Mouse (Mus musculus): ENCODE measurements at regions not wholly inside any gene's neighbourhood (a gene's known extent, or its start where the extent isn't known, plus 50 kb on each side); places are given as distances from the start of the nearest gene placed in this dataset.

GRCm38 (mm10) chr12:118784643-118785042 lies 61.5 kb upstream of the Sp8 start:
- DNase-seq (ENCODE audit: low spot score) = no peak

- DNase-seq (ENCODE audit: low spot score) = no peak
Observed at GRCm38 (mm10) chr12:118781978-118782377, 64.2 kb upstream of the Sp8 start.

GRCm38 (mm10) chr12:118775463-118776064 lies 70.6 kb upstream of the Sp8 start:
- no peak for DNase-seq (ENCODE audit: low spot score)

- DNase-seq (ENCODE audit: low spot score) = no peak
Observed at GRCm38 (mm10) chr12:118772790-118773189, 73.3 kb upstream of the Sp8 start.

- DNase-seq (ENCODE audit: low spot score) = no peak
Observed at GRCm38 (mm10) chr12:118766472-118766871, 79.7 kb upstream of the Sp8 start.

GRCm38 (mm10) chr12:118754076-118754475 lies 92.1 kb upstream of the Sp8 start:
- no peak for DNase-seq (ENCODE audit: low spot score)

DNA sequence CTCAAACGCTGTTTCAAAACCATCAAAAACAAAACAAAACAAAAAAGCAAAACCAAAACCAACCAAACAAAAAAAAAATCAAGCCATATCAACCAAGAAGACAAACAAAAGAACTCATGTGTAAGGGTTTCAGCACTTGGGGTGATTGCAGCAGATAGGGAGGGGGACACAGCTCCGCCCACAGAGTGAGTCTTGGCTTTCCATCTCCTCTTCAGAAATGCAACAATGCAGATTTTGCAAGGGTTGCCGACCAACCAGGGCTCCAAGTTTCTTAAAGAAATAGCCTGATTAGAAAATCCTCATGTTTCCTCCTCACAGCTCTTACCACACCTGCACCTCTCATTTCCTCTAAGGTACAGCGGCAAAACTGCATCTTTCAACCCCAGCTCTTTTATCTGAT lies 107.0 kb upstream of the Sp8 start:
- no peak for DNase-seq (ENCODE audit: low spot score)

DNA sequence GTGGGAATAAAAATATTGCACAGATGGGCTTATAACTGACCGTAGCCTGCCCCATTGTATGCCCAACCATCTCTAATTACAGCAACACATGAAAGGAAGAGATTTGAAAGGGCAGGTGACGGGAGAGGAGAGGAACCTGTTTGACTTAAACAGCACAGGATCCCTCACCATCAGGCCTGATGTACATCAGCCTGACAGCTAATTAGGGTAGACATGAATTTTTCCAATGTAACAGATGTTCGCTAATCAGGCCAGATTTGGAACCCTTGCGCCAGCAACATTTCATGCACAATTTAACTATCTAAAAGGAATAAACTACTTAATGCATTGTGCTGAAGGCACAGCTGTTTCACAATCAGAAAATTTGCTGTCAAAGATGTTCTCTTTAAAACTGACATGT lies 120.2 kb upstream of the Sp8 start:
- DNase-seq (ENCODE audit: low spot score) = no peak

GRCm38 (mm10) chr12:118719878-118720573 lies 126.1 kb upstream of the Sp8 start:
- DNase-seq (ENCODE audit: low spot score) = no peak

DNA sequence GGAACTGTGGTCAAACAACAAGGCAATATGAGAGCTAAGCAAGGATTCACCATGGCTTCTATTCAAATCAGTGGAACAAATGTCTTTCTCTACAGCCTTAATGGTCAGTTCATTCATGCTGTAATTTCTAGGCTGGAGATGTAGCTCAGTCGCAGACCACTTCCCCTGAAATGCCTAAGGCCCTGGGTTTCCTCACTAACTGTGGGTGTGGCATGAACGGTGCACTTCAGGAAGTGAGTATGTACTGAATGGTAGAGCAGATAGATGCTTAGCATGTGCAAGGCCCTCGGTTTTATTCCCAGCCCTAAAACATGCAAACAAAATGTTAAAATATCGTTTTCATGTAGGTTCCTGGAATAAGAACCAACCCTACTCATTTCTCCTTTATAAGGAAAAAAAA lies 129.3 kb upstream of the Sp8 start:
- DNase-seq (ENCODE audit: low spot score) = no peak

GRCm38 (mm10) chr12:118706626-118707025 lies 139.5 kb upstream of the Sp8 start:
- DNase-seq (ENCODE audit: low spot score) = no peak

GRCm38 (mm10) chr12:118704826-118705225 lies 141.3 kb upstream of the Sp8 start:
- DNase-seq (ENCODE audit: low spot score) = no peak

DNA sequence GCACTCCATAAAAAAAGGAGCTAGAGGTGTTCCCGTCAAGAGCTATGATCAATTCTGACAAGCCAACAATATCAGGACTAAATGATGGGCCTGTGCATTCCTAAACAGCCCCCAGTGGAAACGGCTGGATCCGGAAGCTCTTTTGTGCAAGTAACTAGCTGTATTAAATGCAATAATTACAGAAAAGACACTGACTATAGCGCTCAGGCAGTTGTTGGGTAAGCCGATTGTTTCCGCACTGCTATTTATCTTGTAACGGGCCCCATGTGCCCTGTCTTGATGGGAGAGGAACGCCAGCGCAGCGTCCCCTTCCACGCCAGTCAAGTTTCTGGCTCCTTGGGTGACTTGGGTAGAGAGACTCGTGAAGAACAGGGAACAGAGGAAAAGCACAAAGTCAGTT lies 142.4 kb upstream of the Sp8 start:
- DNase-seq (ENCODE audit: low spot score) = no peak

DNA sequence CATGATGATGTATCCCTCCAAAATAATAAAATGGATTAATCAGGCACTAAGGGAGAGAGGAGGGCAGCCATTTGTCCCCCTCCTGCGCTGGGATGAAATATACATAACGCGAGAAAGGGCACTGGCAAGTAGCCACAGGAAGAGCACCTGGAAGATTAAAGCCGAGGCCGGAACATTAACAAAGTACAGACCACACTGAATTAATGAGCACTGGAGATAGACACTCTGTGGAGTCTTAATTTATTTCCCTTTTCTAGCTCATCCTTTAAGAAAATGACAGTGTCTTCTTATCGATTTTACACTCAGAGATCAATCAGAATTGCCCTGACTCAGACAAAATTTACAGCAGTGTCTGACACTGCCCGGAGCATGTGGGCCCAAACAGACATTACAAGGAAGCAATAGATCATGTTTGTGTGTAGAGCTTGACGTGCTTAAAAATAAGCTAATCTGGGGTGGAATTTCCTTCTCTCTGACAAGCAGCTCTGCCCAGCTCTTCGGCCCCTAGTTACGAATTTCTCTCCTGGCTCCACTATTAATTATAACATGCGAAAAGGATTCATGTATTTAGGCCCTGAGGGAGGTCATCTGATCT lies 143.0 kb upstream of the Sp8 start:
- DNase-seq (ENCODE audit: low spot score) = no peak

GRCm38 (mm10) chr12:118701838-118702237 lies 144.3 kb upstream of the Sp8 start:
- no peak for DNase-seq (ENCODE audit: low spot score)

DNA sequence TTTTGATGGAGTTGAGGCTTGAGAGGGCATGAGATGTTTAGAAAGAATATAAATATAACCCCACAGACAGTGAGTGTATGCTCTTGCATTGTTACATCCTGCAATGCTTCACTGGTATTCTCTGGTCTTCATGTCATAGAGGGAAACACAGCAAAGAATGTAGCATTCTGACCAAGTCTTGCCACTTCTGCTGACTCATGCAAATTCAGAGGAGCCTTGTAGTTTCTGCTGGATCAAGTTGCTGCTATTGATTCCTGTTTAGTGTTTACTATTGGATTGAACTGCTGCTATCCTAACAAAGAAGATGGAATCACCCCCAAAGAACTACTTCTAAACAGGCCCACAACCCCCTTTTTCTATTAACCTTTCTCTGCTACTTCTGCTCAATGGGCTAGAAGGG lies 148.0 kb upstream of the Sp8 start:
- DNase-seq (ENCODE audit: low spot score) = no peak

DNA sequence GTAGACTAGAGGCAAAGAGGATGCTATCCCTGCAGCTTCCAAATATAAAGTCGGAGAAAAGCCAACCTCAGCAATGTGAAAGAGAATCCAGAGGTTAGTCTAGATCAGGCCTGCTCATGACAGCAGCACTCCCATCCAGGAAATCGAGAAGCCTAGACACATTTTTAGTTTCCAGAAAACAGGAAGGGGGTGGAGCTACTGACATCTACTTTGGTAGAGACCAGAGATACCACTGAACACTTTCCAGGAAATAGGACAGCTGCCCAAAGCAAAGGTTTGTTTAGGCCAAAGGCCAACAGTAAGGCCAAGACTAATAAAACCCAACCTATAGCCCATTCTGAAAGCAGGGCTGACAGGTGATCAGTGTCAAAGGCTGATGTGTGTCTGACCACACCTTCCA lies 151.4 kb upstream of the Sp8 start:
- no peak for DNase-seq (ENCODE audit: low spot score)

DNA sequence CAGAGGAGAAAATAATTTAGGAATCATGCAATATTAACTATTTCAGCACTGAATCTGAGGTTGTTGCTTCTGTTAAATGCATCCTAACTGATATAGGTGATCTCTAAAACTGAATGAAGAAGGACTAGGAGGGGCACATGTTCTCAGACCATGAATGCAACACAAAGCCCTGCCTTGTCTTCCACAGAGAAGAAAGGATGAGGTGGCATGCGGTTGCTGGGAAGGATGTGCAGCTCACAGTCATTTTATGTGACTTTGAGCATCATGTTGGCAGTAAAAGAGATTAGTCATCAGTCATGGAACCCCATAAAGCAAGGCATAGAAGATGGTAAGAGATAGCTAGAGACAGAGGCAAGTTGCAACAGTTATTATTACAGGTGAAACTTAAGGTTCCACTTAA lies 163.2 kb upstream of the Sp8 start:
- no peak for DNase-seq (ENCODE audit: low spot score)

GRCm38 (mm10) chr12:118677989-118678388 lies 168.1 kb upstream of the Sp8 start:
- no peak for DNase-seq (ENCODE audit: low spot score)

GRCm38 (mm10) chr12:118661575-118661974 lies 184.6 kb upstream of the Sp8 start:
- no peak for DNase-seq (ENCODE audit: low spot score)

DNA sequence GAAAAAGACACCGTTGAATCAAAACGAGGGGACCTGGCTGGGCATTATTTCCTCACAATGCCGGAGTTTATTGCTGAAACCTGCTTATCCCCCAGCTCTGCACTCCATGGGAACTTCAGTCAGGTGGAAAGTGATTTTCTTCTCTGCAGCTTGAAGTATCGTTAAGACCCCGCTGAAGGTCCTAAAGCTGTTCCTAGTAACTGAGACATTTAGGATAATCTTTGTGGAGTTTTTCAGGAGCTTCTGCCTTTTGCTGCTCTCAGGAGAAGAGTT lies 185.0 kb upstream of the Sp8 start:
- DNase-seq (ENCODE audit: low spot score) = no peak

DNA sequence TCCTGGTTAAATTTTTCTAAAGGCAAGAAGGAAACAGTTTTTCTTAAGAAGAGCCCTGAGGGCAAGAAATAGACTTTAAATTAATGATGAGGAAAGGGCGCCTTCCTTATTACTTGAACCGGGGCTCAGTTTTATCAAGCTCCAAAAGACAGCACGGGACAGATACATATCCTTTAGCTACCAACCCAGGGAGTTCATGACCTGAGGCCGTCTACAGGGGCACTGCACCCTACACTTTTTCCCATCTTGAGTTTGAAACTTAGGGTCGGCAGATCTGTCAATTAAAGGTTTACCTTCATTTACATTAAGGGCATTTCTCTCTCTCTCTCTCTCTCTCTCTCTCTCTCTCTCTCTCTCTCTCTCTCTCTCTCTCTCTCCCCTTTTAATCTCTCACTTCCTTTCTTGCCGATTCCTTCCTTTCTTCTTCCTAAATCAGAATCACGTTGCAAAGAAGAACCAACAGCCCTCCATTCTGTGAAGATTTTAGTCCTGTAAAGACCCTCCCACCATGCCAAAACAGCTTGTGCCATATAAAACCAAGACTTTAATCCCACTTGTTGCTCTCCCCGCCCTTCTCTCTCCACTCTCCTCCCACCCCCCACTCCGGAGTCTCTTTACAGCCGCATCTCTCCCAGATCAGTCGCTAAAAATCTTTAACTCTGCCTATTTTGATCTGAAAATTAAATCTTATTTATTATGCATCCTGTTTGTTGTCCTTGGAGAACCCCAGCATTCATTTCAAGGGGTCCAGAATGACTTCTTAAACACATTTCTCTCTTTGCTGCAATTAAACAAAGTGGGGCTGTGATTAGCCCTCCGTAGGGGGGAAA lies 185.5 kb upstream of the Sp8 start:
- DNase-seq (ENCODE audit: low spot score) = no peak
